8 mouse cellular contexts compared by ENCODE assay signal in genomic region chr8:94966578-94966977, GRCm38 (mm10). TPM values are rescaled to one million over a fixed set of nuclear protein-coding genes. Genes with fewer than 3 reads are reported as not detected.
DNase-seq lines count a peak whose midpoint lies in the region.

No protein-coding gene starts in this region.

- DNase-seq in layer of hippocampus, adult 11-12 months (ENCODE audit: low spot score), result peak; percentile 63
- DNase-seq in layer of hippocampus, postnatal 36 days, result no peak
- peak; percentile 41 for DNase-seq in NIH3T3 (ENCODE audit: low read depth)
- DNase-seq in embryo, embryonic 9.5 days (ENCODE audit: extremely low spot score), result peak; percentile 57
- peak; percentile 83 for DNase-seq in liver
- peak; percentile 83 for DNase-seq in retina, embryonic 14.5 days (ENCODE audit: low spot score)
- DNase-seq in urinary bladder, postnatal 4 days (ENCODE audit: low spot score in 2 of 2), result no peak
- DNase-seq in cerebellum, adult 9-10 months, result no peak

RNA-seq across cellular contexts. Expression of gene Adgrg1, which starts 8.0 kb away (rescaled TPM):
- total RNA-seq in layer of hippocampus, postnatal 36 days (2021), result 100 to 1,000 TPM in 1 of 2 experiments, 10 to 100 TPM in 1; 79.5 to 104 TPM

RNA-seq across cellular contexts. Expression of gene Adgrg5, which starts 43.1 kb away (rescaled TPM):
- total RNA-seq in layer of hippocampus, postnatal 36 days (2021), result not detected

RNA-seq across cellular contexts. Expression of gene Ccdc102a, which starts 48.7 kb away (rescaled TPM):
- total RNA-seq in layer of hippocampus, postnatal 36 days (2021), result 1 to 10 TPM; 1.1 to 2.1 TPM

RNA-seq across cellular contexts. Expression of gene Adgrg3, which starts 50.9 kb away (rescaled TPM):
- under 1 TPM; 0.17 to 0.66 TPM for total RNA-seq in layer of hippocampus, postnatal 36 days (2021)

Comparison
In these comparisons a context has a peak if more than half of its experiments do, and no peak if none do; other contexts are left out.
1. DNase-seq: peak in layer of hippocampus, adult 11-12 months (single experiment), NIH3T3 (single experiment), embryo, embryonic 9.5 days (single experiment), liver (single experiment) and retina, embryonic 14.5 days (single experiment); none in layer of hippocampus, postnatal 36 days (0 of 2), urinary bladder, postnatal 4 days (0 of 2) and cerebellum, adult 9-10 months (single experiment).